Mouse (Mus musculus): ENCODE data around the gene Phactr2. TPM values are rescaled to one million over a fixed set of nuclear protein-coding genes. Genes with fewer than 3 reads are reported as not detected.

Gene Phactr2
- polyA plus RNA-seq, 1 experiment from 2014 or later = 27.9 TPM

DNA sequence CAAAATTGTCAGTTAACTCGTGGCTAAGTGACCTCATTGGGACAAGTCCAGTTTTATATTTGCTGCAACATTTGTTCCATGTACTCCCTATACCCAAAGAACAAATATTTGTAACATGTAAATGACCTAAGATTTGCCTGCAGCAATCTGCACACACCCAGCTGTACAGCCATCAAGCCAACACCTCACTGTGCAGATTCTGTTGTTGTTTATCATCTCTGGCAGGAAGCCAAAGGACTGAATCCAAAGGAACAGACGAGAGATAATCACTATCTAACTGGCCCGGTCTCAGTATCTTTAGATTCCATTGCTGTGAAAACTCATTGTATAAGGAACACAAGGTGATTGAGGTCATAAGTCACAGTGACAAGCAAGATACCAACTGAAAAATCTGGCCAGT lies 115.5 kb downstream of the Phactr2 start:
- no peak overlapping the region for H3K9ac ChIP-seq
- no peak overlapping the region for H3K27ac ChIP-seq (replicated peaks)
- H3K4me2 ChIP-seq (replicated peaks) = no peak overlapping the region
- H3K4me3 ChIP-seq (replicated peaks) = no peak overlapping the region
- no peaks in the 10 kb centered on the region for H3K36me3 ChIP-seq
- peak; percentile 19; the same call in 1 of the 2 replicates for ATAC-seq (ENCODE audit: insufficient number of reproducible peaks, low FRiP score, low TSS enrichment, low read depth)
- no peaks in the 10 kb centered on the region for H3K27me3 ChIP-seq
- 39% methylated on average over 3 of the region's 3 CpGs for WGBS
- no peaks in the 10 kb centered on the region for H3K9me3 ChIP-seq (replicated peaks)
- no peaks in the 10 kb centered on the region for H3K4me1 ChIP-seq

DNA sequence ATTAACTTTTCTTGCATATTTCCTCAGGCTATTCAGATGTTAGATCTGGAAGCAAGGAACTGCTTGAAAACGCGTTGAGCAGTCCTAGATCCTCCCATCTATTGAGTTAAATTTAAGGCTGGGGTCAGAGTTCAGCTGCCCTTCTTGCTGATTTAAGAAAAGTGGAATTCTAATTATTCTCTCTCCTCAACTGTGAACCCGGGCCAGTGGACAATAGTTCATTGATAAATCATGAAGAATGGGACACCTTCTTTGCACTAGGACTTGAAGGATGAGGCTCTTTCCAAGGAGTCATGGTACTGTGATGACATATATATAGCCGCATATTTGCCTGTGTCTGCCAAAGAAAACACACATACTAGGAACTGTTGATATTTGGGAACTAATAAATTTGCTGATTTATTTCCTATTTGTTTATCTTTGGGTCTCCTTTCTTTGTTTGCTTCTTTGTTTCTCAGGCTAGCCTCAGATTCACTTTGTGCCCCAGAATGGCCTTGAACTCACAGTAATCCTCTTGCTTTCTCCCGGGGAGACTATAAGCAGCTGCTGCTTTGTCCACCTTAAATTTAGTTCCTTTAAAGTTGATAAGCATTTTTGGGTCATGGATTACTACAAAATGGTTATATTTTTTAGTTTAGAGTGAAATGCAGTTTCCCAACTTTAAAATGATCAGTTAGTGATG lies 127.5 kb downstream of the Phactr2 start:
- Histone ChIP-seq H3K36me3 (no peaks in the 10 kb centered on the region), H3K27ac (replicated peaks) (no peak overlapping the region), H3K4me3 (replicated peaks) (no peak overlapping the region), H3K9me3 (replicated peaks) (no peaks in the 10 kb centered on the region), H3K27me3 (no peaks in the 10 kb centered on the region), H3K4me2 (replicated peaks) (no peak overlapping the region), H3K9ac (no peak overlapping the region), H3K4me1 (no peaks in the 10 kb centered on the region)
- ATAC-seq (ENCODE audit: insufficient number of reproducible peaks, low FRiP score, low TSS enrichment, low read depth) = no peak
- 42% methylated on average over 5 of the region's 5 CpGs for WGBS

DNA sequence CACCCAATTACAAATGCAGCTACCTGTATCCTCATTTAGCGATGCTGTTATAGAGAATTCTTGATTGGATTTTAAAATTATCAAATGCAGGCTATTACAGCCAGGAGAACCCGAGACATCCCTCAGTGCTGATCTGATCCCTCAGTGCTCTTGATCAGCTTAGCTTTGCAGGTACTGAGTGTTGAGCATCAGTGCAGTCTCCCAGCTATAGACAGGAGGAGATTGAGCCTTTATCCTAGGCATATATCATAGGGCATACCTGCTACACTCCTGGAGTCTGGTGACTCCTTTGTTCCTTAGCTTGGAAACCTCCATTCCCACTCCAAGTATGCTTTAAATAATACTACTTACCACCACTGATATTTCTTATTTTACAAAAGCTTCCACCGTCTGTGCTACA lies 133.6 kb downstream of the Phactr2 start:
- no peak overlapping the region for H3K4me2 ChIP-seq (replicated peaks)
- no peak overlapping the region for H3K4me3 ChIP-seq (replicated peaks)
- H3K9ac ChIP-seq = no peak overlapping the region
- no peak for ATAC-seq (ENCODE audit: insufficient number of reproducible peaks, low FRiP score, low TSS enrichment, low read depth)
- no peaks in the 10 kb centered on the region for H3K36me3 ChIP-seq
- H3K9me3 ChIP-seq (replicated peaks) = no peaks in the 10 kb centered on the region
- H3K4me1 ChIP-seq = peaks cover 9% of the 10 kb centered on the region; the same call in 1 of the 2 replicates
- no peak overlapping the region for H3K27ac ChIP-seq (replicated peaks)
- no peaks in the 10 kb centered on the region for H3K27me3 ChIP-seq
- WGBS = 86% methylated on average over 3 of the region's 3 CpGs

DNA sequence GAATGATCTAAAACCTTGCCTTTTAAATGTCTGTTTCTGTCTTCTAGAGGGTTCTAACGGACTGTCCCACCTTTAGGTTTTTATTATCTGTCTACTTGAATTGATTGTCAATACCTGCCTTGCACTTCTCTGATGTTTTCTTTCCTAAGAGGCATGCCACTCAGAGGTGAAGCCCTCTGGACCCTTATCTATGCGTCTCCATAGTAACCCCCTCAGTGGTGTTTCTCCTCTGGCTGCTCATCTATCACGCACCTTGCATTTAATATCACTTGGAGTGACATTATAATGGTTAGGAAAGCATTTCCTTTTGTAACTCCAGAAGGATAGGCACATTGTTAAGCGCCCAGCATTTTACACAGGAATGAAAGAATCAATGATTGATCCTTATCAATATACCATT lies 137.2 kb downstream of the Phactr2 start:
- Histone ChIP-seq H3K4me3 (replicated peaks) (no peak overlapping the region), H3K4me1 (peaks cover 12% of the 10 kb centered on the region; the same call in 1 of the 2 replicates), H3K36me3 (no peaks in the 10 kb centered on the region), H3K27me3 (no peaks in the 10 kb centered on the region), H3K9me3 (replicated peaks) (no peaks in the 10 kb centered on the region), H3K27ac (replicated peaks) (no peak overlapping the region), H3K9ac (no peak overlapping the region), H3K4me2 (replicated peaks) (no peak overlapping the region)
- WGBS = 80% methylated on average over 4 of the region's 4 CpGs
- no peak for ATAC-seq (ENCODE audit: insufficient number of reproducible peaks, low FRiP score, low TSS enrichment, low read depth)

DNA sequence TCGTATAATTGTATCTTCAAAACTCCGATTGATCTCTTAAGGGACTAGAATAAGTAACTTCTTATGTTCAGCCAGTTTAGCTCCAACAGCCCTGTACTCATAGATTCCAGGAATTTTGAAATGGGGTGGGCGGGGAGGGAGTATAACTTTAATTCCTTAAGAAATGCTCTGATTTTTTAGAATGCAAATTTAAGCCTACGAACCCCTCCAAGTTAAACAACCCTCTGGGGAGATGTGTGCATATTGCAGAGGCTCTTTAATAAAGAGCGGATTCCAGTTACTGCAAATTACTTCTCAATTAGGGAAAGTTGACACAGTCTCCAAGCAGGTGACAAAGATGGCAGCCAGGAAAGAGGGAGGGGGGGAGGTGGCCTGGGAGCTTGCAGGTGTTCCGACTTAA lies 138.4 kb downstream of the Phactr2 start:
- no peak overlapping the region for H3K9ac ChIP-seq
- no peaks in the 10 kb centered on the region for H3K27me3 ChIP-seq
- WGBS = 34% methylated on average over 6 of the region's 6 CpGs
- no peak overlapping the region for H3K4me3 ChIP-seq (replicated peaks)
- H3K4me2 ChIP-seq (replicated peaks) = no peak overlapping the region
- H3K27ac ChIP-seq (replicated peaks) = 0 out of 2 replicates have a peak overlapping the region, but pooled peaks have one; percentile 17
- no peaks in the 10 kb centered on the region for H3K9me3 ChIP-seq (replicated peaks)
- peak; percentile 60 for ATAC-seq (ENCODE audit: insufficient number of reproducible peaks, low FRiP score, low TSS enrichment, low read depth)
- H3K36me3 ChIP-seq = no peaks in the 10 kb centered on the region
- peaks cover 12% of the 10 kb centered on the region; the same call in 1 of the 2 replicates for H3K4me1 ChIP-seq

DNA sequence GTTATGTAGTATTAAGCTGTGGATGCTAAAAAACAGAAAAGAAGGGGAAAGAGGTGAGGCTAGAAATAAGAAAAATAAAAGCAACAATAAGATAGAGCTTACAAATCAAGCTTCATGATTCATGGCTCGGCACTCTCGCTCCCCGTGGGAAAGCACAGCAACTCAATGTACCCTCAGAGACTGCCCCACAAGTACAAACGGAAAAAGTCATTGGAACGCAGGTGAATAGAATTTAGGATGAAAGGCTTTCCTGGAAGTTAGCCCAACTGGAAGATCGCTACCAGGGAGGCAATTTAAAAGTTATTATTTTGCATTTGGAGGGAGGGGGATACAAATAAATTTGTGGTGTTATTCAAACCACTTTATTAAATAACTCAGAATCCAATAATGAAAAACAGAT lies 138.9 kb downstream of the Phactr2 start:
- Histone ChIP-seq H3K4me2 (replicated peaks) (no peak overlapping the region), H3K27ac (replicated peaks) (no peak overlapping the region), H3K4me3 (replicated peaks) (no peak overlapping the region), H3K9ac (no peak overlapping the region), H3K9me3 (replicated peaks) (no peaks in the 10 kb centered on the region), H3K36me3 (no peaks in the 10 kb centered on the region), H3K27me3 (no peaks in the 10 kb centered on the region), H3K4me1 (peaks cover 12% of the 10 kb centered on the region; the same call in 1 of the 2 replicates)
- WGBS = 28% methylated on average over 6 of the region's 6 CpGs
- no peak for ATAC-seq (ENCODE audit: insufficient number of reproducible peaks, low FRiP score, low TSS enrichment, low read depth)

DNA sequence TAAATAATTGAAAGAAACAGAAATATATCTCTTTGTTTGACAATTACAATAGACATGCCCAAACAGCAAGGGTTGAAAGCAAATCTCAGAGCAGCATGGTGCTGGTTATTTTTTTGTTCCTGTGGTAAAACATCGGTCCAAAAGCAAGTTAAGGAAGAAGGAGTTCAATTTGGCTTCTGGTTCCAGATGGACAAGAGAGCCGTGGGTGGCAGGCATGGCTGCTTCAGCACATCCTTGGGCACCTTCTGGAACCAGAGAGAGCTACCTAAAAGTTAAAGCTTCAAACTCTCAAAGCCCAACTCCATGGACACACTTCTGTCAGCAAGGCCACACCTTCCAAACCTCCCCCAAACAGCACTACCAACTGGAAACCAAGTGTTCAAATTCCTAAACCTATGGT lies 140.4 kb downstream of the Phactr2 start:
- Histone ChIP-seq H3K9me3 (replicated peaks) (no peaks in the 10 kb centered on the region), H3K4me1 (peaks cover 12% of the 10 kb centered on the region; the same call in 1 of the 2 replicates), H3K27me3 (no peaks in the 10 kb centered on the region), H3K9ac (no peak overlapping the region), H3K4me3 (replicated peaks) (no peak overlapping the region), H3K36me3 (no peaks in the 10 kb centered on the region), H3K27ac (replicated peaks) (no peak overlapping the region), H3K4me2 (replicated peaks) (no peak overlapping the region)
- 67% methylated on average over 2 of the region's 2 CpGs for WGBS
- no peak for ATAC-seq (ENCODE audit: insufficient number of reproducible peaks, low FRiP score, low TSS enrichment, low read depth)

DNA sequence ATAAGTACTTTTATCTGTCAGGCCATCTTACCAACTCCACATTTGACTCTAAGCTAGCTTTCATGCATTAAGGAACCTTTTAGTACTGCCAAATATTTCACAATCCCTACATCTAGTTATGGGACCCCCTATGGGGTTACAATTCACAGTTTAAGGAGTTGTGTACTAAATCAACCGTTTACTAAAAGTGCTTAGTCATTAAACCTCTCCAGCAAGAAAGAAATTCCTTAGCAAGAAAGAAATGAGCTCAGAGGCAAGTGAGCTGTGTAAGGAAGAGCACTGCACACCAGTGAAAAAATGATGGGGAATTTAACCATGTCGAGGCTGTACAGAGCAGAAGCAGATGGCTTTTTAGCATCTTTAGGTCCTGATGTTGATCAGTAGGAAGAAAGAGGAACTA lies 141.2 kb downstream of the Phactr2 start:
- WGBS = 40% methylated on average over 2 of the region's 2 CpGs

DNA sequence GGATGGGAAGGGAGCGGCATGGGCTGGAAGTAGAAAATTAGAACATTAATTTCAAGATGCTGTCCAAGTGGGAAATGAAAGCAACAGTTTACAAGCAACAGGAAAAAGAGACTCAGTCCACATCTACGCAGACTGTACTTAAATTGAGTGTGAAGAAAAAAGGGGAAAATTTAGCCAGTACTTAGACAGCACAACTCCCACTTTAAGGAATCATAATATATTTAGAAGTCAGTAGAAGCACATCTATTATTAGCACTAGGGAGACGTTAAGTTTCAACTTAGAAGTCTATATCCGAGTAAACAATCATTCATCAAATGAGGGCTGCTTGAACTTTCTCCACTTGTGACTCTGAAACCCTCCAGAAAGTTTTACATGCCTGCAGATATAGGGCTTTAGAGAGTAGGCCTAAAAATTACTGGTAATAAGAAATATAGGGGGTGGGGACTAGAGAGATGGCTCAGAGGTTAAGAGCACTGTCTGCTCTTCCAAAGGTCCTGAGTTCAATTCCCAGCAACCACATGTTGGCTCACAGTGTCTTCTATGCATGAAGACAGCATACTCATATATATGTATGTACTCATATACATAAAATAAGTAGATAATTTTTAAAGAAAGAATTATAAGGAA lies 142.7 kb downstream of the Phactr2 start:
- H3K27ac ChIP-seq (replicated peaks) = no peak overlapping the region
- no peak overlapping the region for H3K9ac ChIP-seq
- H3K9me3 ChIP-seq (replicated peaks) = no peaks in the 10 kb centered on the region
- no peak overlapping the region for H3K4me2 ChIP-seq (replicated peaks)
- peaks cover 9% of the 10 kb centered on the region; the same call in 1 of the 2 replicates for H3K4me1 ChIP-seq
- ATAC-seq (ENCODE audit: insufficient number of reproducible peaks, low FRiP score, low TSS enrichment, low read depth) = no peak
- no peaks in the 10 kb centered on the region for H3K27me3 ChIP-seq
- H3K4me3 ChIP-seq (replicated peaks) = no peak overlapping the region
- 72% methylated on average over 4 of the region's 4 CpGs for WGBS
- H3K36me3 ChIP-seq = no peaks in the 10 kb centered on the region

More for the DNA sequence above, 141.2 kb downstream of the Phactr2 start:
- no peaks in the 10 kb centered on the region for H3K9me3 ChIP-seq (replicated peaks)
- no peaks in the 10 kb centered on the region for H3K36me3 ChIP-seq
- H3K27me3 ChIP-seq = no peaks in the 10 kb centered on the region
- no peak overlapping the region for H3K4me3 ChIP-seq (replicated peaks)
- peaks cover 12% of the 10 kb centered on the region; the same call in 1 of the 2 replicates for H3K4me1 ChIP-seq
- ATAC-seq (ENCODE audit: insufficient number of reproducible peaks, low FRiP score, low TSS enrichment, low read depth) = no peak
- H3K27ac ChIP-seq (replicated peaks) = no peak overlapping the region
- H3K9ac ChIP-seq = no peak overlapping the region
- no peak overlapping the region for H3K4me2 ChIP-seq (replicated peaks)

DNA sequence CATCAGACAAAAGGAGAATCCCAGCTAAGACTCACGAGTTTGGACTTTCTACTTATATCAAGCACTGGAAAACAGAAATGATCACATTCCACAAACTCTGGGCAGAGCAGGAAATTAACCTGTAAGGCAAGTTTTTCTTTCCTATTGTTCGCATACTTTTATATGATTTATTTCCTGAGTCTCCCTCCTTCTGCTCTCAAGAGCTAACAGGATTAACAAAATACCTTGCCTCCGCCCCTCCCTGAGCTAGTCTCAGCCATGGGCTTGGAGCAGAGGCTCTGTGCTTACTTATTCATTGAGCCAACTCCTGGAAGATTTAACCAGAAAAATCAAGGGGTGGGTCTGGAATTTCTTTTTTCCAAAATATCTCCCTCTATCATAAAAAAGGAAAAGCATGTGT lies 145.6 kb downstream of the Phactr2 start:
- Histone ChIP-seq H3K9ac (no peak overlapping the region), H3K36me3 (no peaks in the 10 kb centered on the region), H3K27ac (replicated peaks) (peak overlapping the region; percentile 79), H3K4me3 (replicated peaks) (no peak overlapping the region), H3K9me3 (replicated peaks) (no peaks in the 10 kb centered on the region), H3K4me1 (no peaks in the 10 kb centered on the region), H3K27me3 (no peaks in the 10 kb centered on the region), H3K4me2 (replicated peaks) (no peak overlapping the region)
- WGBS = 37% methylated on average over 3 of the region's 3 CpGs
- ATAC-seq (ENCODE audit: insufficient number of reproducible peaks, low FRiP score, low TSS enrichment, low read depth) = no peak

DNA sequence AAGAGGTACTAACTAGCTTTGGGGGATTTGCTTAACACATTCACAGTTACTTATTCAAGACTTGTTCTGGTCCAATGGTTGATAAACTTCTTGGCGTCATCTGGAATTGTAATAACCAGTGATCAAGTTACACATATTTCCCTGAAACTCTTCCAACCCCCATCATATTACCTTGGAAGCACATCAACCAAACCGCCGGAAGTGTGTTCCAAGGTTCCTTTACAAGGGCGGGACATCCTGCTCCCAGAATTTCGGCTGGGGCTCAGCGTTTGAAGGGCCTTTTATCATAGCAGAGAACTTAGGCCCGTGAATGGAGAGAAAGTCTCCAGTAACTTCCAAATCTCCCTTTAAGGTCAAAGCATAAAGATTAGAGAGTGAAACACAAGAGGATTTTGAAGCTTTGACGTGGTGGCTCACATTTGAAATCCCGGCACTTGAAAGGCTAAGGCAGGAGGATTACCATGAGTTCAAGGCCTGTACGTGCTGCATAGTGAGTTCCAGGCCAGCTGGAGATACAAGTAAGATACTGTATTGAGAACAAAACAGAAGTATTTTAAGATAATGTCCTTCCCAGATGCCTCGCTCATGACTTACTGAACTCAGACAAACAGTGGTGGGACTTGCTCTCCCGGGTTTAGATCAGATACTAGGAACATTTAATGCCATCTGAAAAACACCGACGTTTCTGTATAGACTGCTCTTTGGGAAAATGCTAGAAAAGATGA lies 147.9 kb downstream of the Phactr2 start:
- 60% methylated on average over 14 of the region's 14 CpGs for WGBS
- H3K4me2 ChIP-seq (replicated peaks) = no peak overlapping the region
- H3K4me1 ChIP-seq = peaks cover 6% of the 10 kb centered on the region
- H3K36me3 ChIP-seq = no peaks in the 10 kb centered on the region
- no peaks in the 10 kb centered on the region for H3K27me3 ChIP-seq
- no peaks in the 10 kb centered on the region for H3K9me3 ChIP-seq (replicated peaks)
- H3K27ac ChIP-seq (replicated peaks) = peak overlapping the region; percentile 55
- H3K9ac ChIP-seq = no peak overlapping the region
- ATAC-seq (ENCODE audit: insufficient number of reproducible peaks, low FRiP score, low TSS enrichment, low read depth) = no peak
- no peak overlapping the region for H3K4me3 ChIP-seq (replicated peaks)

Measured in embryonic facial prominence, embryonic 15.5 days (tissue).